Comparison of ENCODE assay signal across 18 mouse cellular contexts in the genomic region with DNA sequence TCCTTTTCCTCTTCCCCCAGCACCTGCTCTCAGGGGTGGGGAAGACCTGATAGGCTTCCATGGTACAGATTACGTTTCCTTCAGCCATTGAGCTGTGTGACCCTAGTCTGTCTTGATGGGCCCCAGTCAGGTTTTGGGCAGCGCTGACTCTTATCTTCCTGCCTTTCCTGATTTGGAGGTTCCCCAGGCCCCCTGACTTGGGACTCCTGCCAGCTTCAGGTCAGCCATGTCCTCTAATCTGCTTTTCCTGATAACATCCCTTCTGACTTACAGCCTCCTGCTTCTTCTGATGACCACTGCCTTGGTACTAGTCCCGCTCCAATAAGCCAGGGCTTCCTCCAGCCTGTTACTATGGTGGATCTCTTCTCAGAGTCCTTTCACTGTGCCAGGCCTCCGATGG.
"Had no signal": no experiment of that assay in that cellular context is flagged by ENCODE, and none has a peak within 500 bp of the region (broad histone marks: within the 10 kb centered on the region; RNA-seq: fewer than 3 reads in every experiment).

No protein-coding gene starts in this region.

- H3K27me3 ChIP-seq: liver, embryonic 12.5 days; liver, embryonic 15.5 days; lung, embryonic 15.5 days; midbrain, embryonic 13.5 days; neural tube, embryonic 13.5 days; stomach, embryonic 15.5 days had no signal

- H3K4me3 ChIP-seq: kidney, embryonic 15.5 days; left cerebral cortex, adult 2 months; liver, embryonic 12.5 days; liver, embryonic 15.5 days; lung, embryonic 15.5 days; megakaryocyte, embryonic 14.5 days; midbrain, embryonic 10.5 days; midbrain, embryonic 13.5 days; myocyte; neural tube, embryonic 13.5 days; stomach, embryonic 15.5 days had no signal

- H3K27ac ChIP-seq: left cerebral cortex, adult 2 months; liver, embryonic 12.5 days; liver, embryonic 15.5 days; midbrain, embryonic 10.5 days; midbrain, embryonic 13.5 days; neural tube, embryonic 13.5 days had no signal

- H3K9me3 ChIP-seq: kidney, embryonic 15.5 days; liver, embryonic 12.5 days; liver, embryonic 15.5 days; lung, embryonic 15.5 days; megakaryocyte, embryonic 14.5 days; midbrain, embryonic 10.5 days; midbrain, embryonic 13.5 days; neural tube, embryonic 13.5 days; stomach, embryonic 15.5 days had no signal

- H3K4me2 ChIP-seq: kidney, embryonic 15.5 days; liver, embryonic 12.5 days; liver, embryonic 15.5 days; lung, embryonic 15.5 days; midbrain, embryonic 13.5 days; neural tube, embryonic 13.5 days; stomach, embryonic 15.5 days had no signal

- DNase-seq: layer of hippocampus, postnatal 36 days; lung, adult 18-20 months; retina, postnatal 1 day; right cerebral cortex, postnatal 25 days; spleen, adult 18-20 months; thymus, postnatal 25 days had no signal

- H3K9ac ChIP-seq: kidney, embryonic 15.5 days; liver, embryonic 12.5 days; liver, embryonic 15.5 days; lung, embryonic 15.5 days; midbrain, embryonic 13.5 days; neural tube, embryonic 13.5 days; stomach, embryonic 15.5 days had no signal

- ATAC-seq: liver, embryonic 12.5 days; midbrain, embryonic 13.5 days; midbrain, embryonic 16.5 days had no signal
